Mouse (Mus musculus) CH12.LX (cell line): ENCODE measurements around the gene Adam8. TPM values are rescaled to one million over a fixed set of nuclear protein-coding genes. Genes with fewer than 3 reads are reported as not detected.
A peak's percentile ranks its signal among the peaks of the same experiment; 100 is the strongest.

ENCODE experiments used
- DNase-seq: peaks from one replicate; pipeline ENCODE4 v3.0.0-alpha.2; 2013; ENCODE audit errors: extremely low read depth
- H3K27ac ChIP-seq: 2 replicates; pipeline ENCODE4 v1.5.1; 2012; ENCODE audit warnings: low read depth, mild to moderate bottlenecking, control low read depth, moderate library complexity; ENCODE audit not compliant: insufficient read depth
- H3K27me3 ChIP-seq: replicated peaks from 2 replicates; pipeline ENCODE3; 2012; ENCODE audit warnings: inconsistent platforms
- H3K36me3 ChIP-seq, 2 experiments: replicated peaks in 1 of 2; 2 replicates each; pipeline versions ENCODE3 to v1.6.1; 2012; ENCODE audit warnings: inconsistent platforms in 1 of 2, low read length in 1 of 2, mild to moderate bottlenecking in 1 of 2, mixed read lengths in 1 of 2, moderate library complexity in 1 of 2; ENCODE audit not compliant: control insufficient read depth in 1 of 2, insufficient read depth in 1 of 2
- H3K4me1 ChIP-seq, 2 experiments: 2 replicates each; pipeline ENCODE4 v1.6.1; 2012; ENCODE audit warnings: inconsistent platforms in 1 of 2, moderate library complexity in 1 of 2; ENCODE audit not compliant: insufficient read depth in 2 of 2, control insufficient read depth in 1 of 2
- H3K4me2 ChIP-seq: 2 replicates; pipeline ENCODE4 v1.6.1; 2012; ENCODE audit warnings: low read depth, mild to moderate bottlenecking, control low read depth; ENCODE audit not compliant: poor library complexity, insufficient read depth, severe bottlenecking
- H3K4me3 ChIP-seq, 3 experiments: fragments of 150-350 bp in 1 of 3; sonication (generic) in 1 of 3; replicated peaks in 1 of 3; 2 replicates each; pipeline versions ENCODE3 to v1.5.1; 2011 to 2012; ENCODE audit warnings: low read depth in 2 of 3, low read length in 2 of 3, mild to moderate bottlenecking in 2 of 3, moderate library complexity in 2 of 3, control low read depth in 1 of 3, improper control_type of control experiment in 1 of 3, inconsistent platforms in 1 of 3, mixed read lengths in 1 of 3; ENCODE audit not compliant: poor library complexity in 1 of 3
- H3K79me2 ChIP-seq: replicated peaks from 2 replicates; pipeline ENCODE4 v1.6.1; 2012; ENCODE audit warnings: mild to moderate bottlenecking, moderate library complexity; ENCODE audit not compliant: control insufficient read depth, poor library complexity, insufficient read depth, severe bottlenecking; ENCODE audit errors: extremely low read depth
- H3K9ac ChIP-seq: 2 replicates; pipeline ENCODE4 v1.6.1; 2012; ENCODE audit warnings: low read depth, mild to moderate bottlenecking, control low read depth, moderate library complexity; ENCODE audit not compliant: insufficient read depth
- H3K9me3 ChIP-seq: replicated peaks from 2 replicates; pipeline ENCODE3; 2012; ENCODE audit warnings: low read length, inconsistent platforms, mixed read lengths
- BHLHE40 ChIP-seq: IDR thresholded peaks from 2 replicates; pipeline ENCODE4 v1.6.1; 2011; ENCODE audit warnings: mild to moderate bottlenecking, low read depth, low read length, improper control_type of control experiment
- CHD1 ChIP-seq: IDR thresholded peaks from 2 replicates; pipeline ENCODE4 v1.6.1; 2012; ENCODE audit warnings: low read depth, low read length, improper control_type of control experiment, inconsistent platforms
- CHD2 ChIP-seq: IDR thresholded peaks from 2 replicates; pipeline ENCODE4 v1.6.1; 2011; ENCODE audit warnings: low read length, improper control_type of control experiment
- CTCF ChIP-seq, 2 experiments: IDR thresholded peaks in 1 of 2; conservative IDR thresholded peaks in 1 of 2; 2 replicates each; pipeline ENCODE4 v1.5.1; 2011 to 2012; ENCODE audit warnings: low read depth in 2 of 2, low read length in 2 of 2, improper control_type of control experiment in 1 of 2, inconsistent platforms in 1 of 2, mild to moderate bottlenecking in 1 of 2, moderate library complexity in 1 of 2
- E2F4 ChIP-seq: IDR thresholded peaks from 2 replicates; pipeline ENCODE4 v1.6.1; 2011; ENCODE audit warnings: low read depth, low read length, improper control_type of control experiment; ENCODE audit not compliant: insufficient replicate concordance
- ELF1 ChIP-seq: IDR thresholded peaks from 2 replicates; pipeline ENCODE4 v1.6.1; 2014; ENCODE audit warnings: low read depth, mild to moderate bottlenecking, inconsistent platforms, low read length, improper control_type of control experiment
- EP300 ChIP-seq: IDR thresholded peaks from 2 replicates; pipeline ENCODE4 v1.6.1; 2011; ENCODE audit warnings: low read length, improper control_type of control experiment
- ETS1 ChIP-seq: conservative IDR thresholded peaks from 2 replicates; pipeline ENCODE4 v1.6.1; 2012; ENCODE audit warnings: low read depth, mild to moderate bottlenecking, inconsistent platforms, low read length, improper control_type of control experiment, moderate library complexity
- GABPA ChIP-seq: IDR thresholded peaks from 2 replicates; pipeline ENCODE4 v1.6.1; 2012; ENCODE audit warnings: low read depth, low read length, improper control_type of control experiment, inconsistent platforms; ENCODE audit not compliant: insufficient replicate concordance
- HCFC1 ChIP-seq: IDR thresholded peaks from 2 replicates; pipeline ENCODE4 v1.6.1; 2012; ENCODE audit warnings: low read depth, mild to moderate bottlenecking, inconsistent platforms, low read length, improper control_type of control experiment
- IRF4 ChIP-seq: IDR thresholded peaks from 2 replicates; pipeline ENCODE4 v1.6.1; 2014; ENCODE audit warnings: low read depth, mild to moderate bottlenecking, inconsistent platforms, low read length, improper control_type of control experiment
- JUN ChIP-seq: IDR thresholded peaks from 2 replicates; pipeline ENCODE4 v1.6.1; 2011; ENCODE audit warnings: low read depth, mild to moderate bottlenecking, low read length, improper control_type of control experiment, moderate library complexity; ENCODE audit not compliant: insufficient read depth
- JUND ChIP-seq: conservative IDR thresholded peaks from 2 replicates; pipeline ENCODE4 v1.6.1; 2011; ENCODE audit warnings: low read depth, low read length, improper control_type of control experiment
- KAT2A ChIP-seq: IDR thresholded peaks from 2 replicates; pipeline ENCODE4 v1.6.1; 2012; ENCODE audit warnings: low read length, improper control_type of control experiment, inconsistent platforms; ENCODE audit not compliant: insufficient replicate concordance
- MAFK ChIP-seq: IDR thresholded peaks from 2 replicates; pipeline ENCODE4 v1.6.1; 2011; ENCODE audit warnings: low read length, improper control_type of control experiment; ENCODE audit not compliant: insufficient replicate concordance
- MAX ChIP-seq: IDR thresholded peaks from 2 replicates; pipeline ENCODE4 v1.6.1; 2011; ENCODE audit warnings: low read length, improper control_type of control experiment
- MAZ ChIP-seq: IDR thresholded peaks from 2 replicates; pipeline ENCODE4 v1.6.1; 2012; ENCODE audit warnings: low read depth, mild to moderate bottlenecking, inconsistent platforms, low read length, improper control_type of control experiment, moderate library complexity
- MEF2A ChIP-seq: IDR thresholded peaks from 2 replicates; pipeline ENCODE4 v1.6.1; 2014; ENCODE audit warnings: low read depth, mild to moderate bottlenecking, inconsistent platforms, low read length, improper control_type of control experiment, borderline replicate concordance
- MXI1 ChIP-seq: IDR thresholded peaks from 2 replicates; pipeline ENCODE4 v1.6.1; 2011; ENCODE audit warnings: mild to moderate bottlenecking, low read depth, low read length, improper control_type of control experiment
- MYC ChIP-seq: IDR thresholded peaks from 2 replicates; pipeline ENCODE4 v1.6.1; 2011; ENCODE audit warnings: low read depth, mild to moderate bottlenecking, improper control_type of control experiment, low read length
- NELFE ChIP-seq: IDR thresholded peaks from 2 replicates; pipeline ENCODE4 v1.6.1; 2011; ENCODE audit warnings: low read depth, low read length, improper control_type of control experiment
- NRF1 ChIP-seq: IDR thresholded peaks from 2 replicates; pipeline ENCODE4 v1.6.1; 2014; ENCODE audit warnings: low read depth, mild to moderate bottlenecking, inconsistent platforms, low read length, improper control_type of control experiment, moderate library complexity
- PAX5 ChIP-seq: IDR thresholded peaks from 2 replicates; pipeline ENCODE4 v1.6.1; 2012; ENCODE audit warnings: low read length, inconsistent platforms, mixed read lengths
- POLR2A ChIP-seq: IDR thresholded peaks from 2 replicates; pipeline ENCODE4 v1.6.1; 2011; ENCODE audit warnings: low read depth, mild to moderate bottlenecking, improper control_type of control experiment, low read length
- POLR2AphosphoS2 ChIP-seq: IDR thresholded peaks from 2 replicates; pipeline ENCODE4 v1.6.1; 2011; ENCODE audit warnings: low read depth, low read length, improper control_type of control experiment
- RAD21 ChIP-seq: IDR thresholded peaks from 2 replicates; pipeline ENCODE4 v1.6.1; 2011; ENCODE audit warnings: low read depth, mild to moderate bottlenecking, low read length, improper control_type of control experiment, moderate library complexity
- RCOR1 ChIP-seq: conservative IDR thresholded peaks from 2 replicates; pipeline ENCODE4 v1.6.1; 2012; ENCODE audit warnings: low read depth, mild to moderate bottlenecking, inconsistent platforms, low read length, improper control_type of control experiment
- SIN3A ChIP-seq: IDR thresholded peaks from 2 replicates; pipeline ENCODE4 v1.6.1; 2012; ENCODE audit warnings: low read length, improper control_type of control experiment, inconsistent platforms
- SMC3 ChIP-seq: IDR thresholded peaks from 2 replicates; pipeline ENCODE4 v1.6.1; 2011; ENCODE audit warnings: low read depth, low read length, improper control_type of control experiment
- TBP ChIP-seq: conservative IDR thresholded peaks from 2 replicates; pipeline ENCODE4 v1.6.1; 2011; ENCODE audit warnings: low read depth, low read length, improper control_type of control experiment
- TCF12 ChIP-seq: IDR thresholded peaks from 2 replicates; pipeline ENCODE4 v1.6.1; 2014; ENCODE audit warnings: low read depth, mild to moderate bottlenecking, inconsistent platforms, low read length, improper control_type of control experiment
- UBTF ChIP-seq: IDR thresholded peaks from 2 replicates; pipeline ENCODE4 v1.6.1; 2012; ENCODE audit warnings: low read depth, mild to moderate bottlenecking, inconsistent platforms, low read length, improper control_type of control experiment, moderate library complexity
- USF1 ChIP-seq: IDR thresholded peaks from 2 replicates; pipeline ENCODE4 v1.6.1; 2014; ENCODE audit warnings: low read depth, mild to moderate bottlenecking, inconsistent platforms, low read length, improper control_type of control experiment
- USF2 ChIP-seq: conservative IDR thresholded peaks from 2 replicates; pipeline ENCODE4 v1.6.1; 2011; ENCODE audit warnings: low read depth, low read length, improper control_type of control experiment
- ZC3H11A ChIP-seq: IDR thresholded peaks from 2 replicates; pipeline ENCODE4 v1.6.1; 2012; ENCODE audit warnings: low read depth, mild to moderate bottlenecking, inconsistent platforms, low read length, improper control_type of control experiment
- ZKSCAN1 ChIP-seq: IDR thresholded peaks from 2 replicates; pipeline ENCODE4 v1.6.1; 2012; ENCODE audit warnings: low read depth, inconsistent platforms, low read length, improper control_type of control experiment, borderline replicate concordance
- ZMIZ1 ChIP-seq: IDR thresholded peaks from 2 replicates; pipeline ENCODE4 v1.6.1; 2012; ENCODE audit warnings: low read depth, mild to moderate bottlenecking, inconsistent platforms, low read length, improper control_type of control experiment
- ZNF384 ChIP-seq: IDR thresholded peaks from 2 replicates; pipeline ENCODE4 v1.6.1; 2012; ENCODE audit warnings: low read depth, low read length, improper control_type of control experiment, inconsistent platforms
- dilution Hi-C: fragments of 300-500 bp; cut with MboI; formaldehyde crosslinking; loops from 2 replicates; pipeline ENCODE4 v1.14.3; 2020; ENCODE audit warnings: low sequenced_read_pairs; ENCODE audit not compliant: extremely low pct_unique_long_range_greater_than_20kb, extremely low pct_ligation_motif_present
- in situ Hi-C: fragments of 300-500 bp; cut with MboI; formaldehyde crosslinking; loops from 3 replicates; pipeline ENCODE4 v1.14.3; 2019; ENCODE audit warnings: low sequenced_read_pairs, low pct_ligation_motif_present, low pct_unique_long_range_greater_than_20kb, mixed read lengths
- polyA plus RNA-seq: library from polyadenylated mRNA; unstranded; fragments of >175 nt; gene quantifications from 2 replicates; pipeline ENCODE4 v1.2.1, GENCODE M21; 2012; ENCODE audit warnings: low read depth; ENCODE audit not compliant: insufficient read length
- total RNA-seq, 2 experiments: library from RNA; depleted of rRNA; stranded (reverse); fragments of 300-350 nt in 1 of 2; fragments of >200 nt in 1 of 2; gene quantifications; 2 replicates each; pipeline ENCODE4 v1.2.3; 2012 to 2014

Adam8 gene
- total and polyA plus RNA-seq, 3 experiments: 46.3 to 63.7 (median 46.5) TPM

- peaks cover 5 to 54% of the 10 kb centered on the region in 2 experiments; a peak in 3 of 4 replicates for H3K4me1 ChIP-seq
- in situ Hi-C loops: no loop called here
- H3K4me3 ChIP-seq: peak overlapping the region; percentile 65 to 73 (median 66)
- H3K9me3 ChIP-seq: peaks cover 3% of the 10 kb centered on the region
- H3K27me3 ChIP-seq: no peaks in the 10 kb centered on the region
- H3K79me2 ChIP-seq: peaks cover 8% of the 10 kb centered on the region
- H3K9ac ChIP-seq: peak overlapping the region; percentile 83
- DNase-seq: peak; percentile 73
- peaks cover 12 to 24% of the 10 kb centered on the region in 2 experiments for H3K36me3 ChIP-seq
- dilution Hi-C loops: no loop called here
- H3K4me2 ChIP-seq: peak overlapping the region; percentile 80
- H3K27ac ChIP-seq: peak overlapping the region; percentile 67
- TF ChIP-seq ZKSCAN1: no peak
- no peak for TF ChIP-seq MAZ
- no peak for TF ChIP-seq E2F4
- TF ChIP-seq JUN: no peak
- TF ChIP-seq RAD21: peak; percentile 14
- TF ChIP-seq MAFK: no peak
- peak; percentile 73 for TF ChIP-seq ELF1
- TF ChIP-seq PAX5: no peak
- TF ChIP-seq JUND: no peak
- peak; percentile 44 for TF ChIP-seq POLR2A
- TF ChIP-seq TCF12: peak; percentile 37; the same call in 1 of the 2 replicates
- TF ChIP-seq ETS1: no peak; the same call in 1 of the 2 replicates
- TF ChIP-seq ZNF384: no peak
- TF ChIP-seq SMC3: peak; percentile 38
- peak; percentile 39; the same call in 1 of the 2 replicates for TF ChIP-seq HCFC1
- no peak for TF ChIP-seq TBP
- TF ChIP-seq ZC3H11A: no peak
- TF ChIP-seq KAT2A: no peak
- TF ChIP-seq BHLHE40: no peak
- TF ChIP-seq GABPA: no peak
- no peak for TF ChIP-seq NELFE
- no peak for TF ChIP-seq CHD1
- TF ChIP-seq IRF4: no peak
- TF ChIP-seq CTCF (conservative IDR thresholded peaks at IDR 0.05 in 1 of 2, IDR thresholded peaks at IDR 0.05 in 1 of 2; ENCODE audit: low read depth in 2 of 2, low read length in 2 of 2): peak; percentile 64 to 65
- TF ChIP-seq USF2: no peak
- no peak for TF ChIP-seq ZMIZ1
- TF ChIP-seq POLR2AphosphoS2: no peak
- TF ChIP-seq MXI1: no peak
- no peak for TF ChIP-seq MEF2A
- TF ChIP-seq MYC: 0 out of 2 replicates have a peak, but pooled peaks have one; percentile 0
- TF ChIP-seq RCOR1: no peak
- TF ChIP-seq USF1: no peak
- peak; percentile 61; the same call in 1 of the 2 replicates for TF ChIP-seq CHD2
- TF ChIP-seq MAX: no peak
- no peak for TF ChIP-seq EP300
- 0 out of 2 replicates have a peak, but pooled peaks have one; percentile 18 for TF ChIP-seq UBTF
- no peak; the same call in none of the 2 replicates for TF ChIP-seq SIN3A
- TF ChIP-seq NRF1: peak; percentile 88
- TF ChIP-seq, all 38 proteins: peak for 11
Observed at GRCm38 (mm10) chr7:139949893-139950282, 42.5 kb downstream of the Adam8 start.
